Mouse (Mus musculus): ENCODE results near the gene Zdhhc7.

Gene Zdhhc7

GRCm38 (mm10) chr8:120113758-120114255, 12.5 kb upstream of the Zdhhc7 start, which contains the start of gene 6430548M08Rik:
Gene 6430548M08Rik (plus strand): TSS chr8:120114152.
- peak; percentile 99 for DNase-seq (ENCODE audit: low read depth)

- DNase-seq (ENCODE audit: low read depth) = peak; percentile 51
Measured at GRCm38 (mm10) chr8:120113306-120113705, 12.0 kb upstream of the Zdhhc7 start.

GRCm38 (mm10) chr8:120112535-120112934, 11.3 kb upstream of the Zdhhc7 start:
- DNase-seq (ENCODE audit: low read depth) = no peak

DNA sequence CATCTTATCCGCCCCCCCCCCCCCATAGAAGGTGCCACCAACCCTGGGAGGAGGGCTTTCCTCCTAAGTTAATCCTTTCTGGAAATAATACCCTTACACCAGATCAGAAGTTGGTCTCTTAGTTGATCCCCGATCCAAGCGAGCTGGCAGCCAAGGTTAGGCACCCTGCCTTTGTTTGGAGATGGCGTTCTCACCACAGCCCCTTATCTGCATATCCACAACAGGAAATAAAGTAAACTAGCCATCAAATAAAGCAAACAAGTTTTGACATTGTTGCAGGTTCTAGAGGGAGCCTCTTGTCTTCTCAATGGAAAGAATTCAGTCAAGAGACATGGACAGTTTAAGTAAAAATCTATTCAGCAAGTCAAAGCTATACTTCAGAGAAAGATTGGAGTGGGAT, 10.1 kb upstream of the Zdhhc7 start:
- no peak for DNase-seq (ENCODE audit: low read depth)

DNA sequence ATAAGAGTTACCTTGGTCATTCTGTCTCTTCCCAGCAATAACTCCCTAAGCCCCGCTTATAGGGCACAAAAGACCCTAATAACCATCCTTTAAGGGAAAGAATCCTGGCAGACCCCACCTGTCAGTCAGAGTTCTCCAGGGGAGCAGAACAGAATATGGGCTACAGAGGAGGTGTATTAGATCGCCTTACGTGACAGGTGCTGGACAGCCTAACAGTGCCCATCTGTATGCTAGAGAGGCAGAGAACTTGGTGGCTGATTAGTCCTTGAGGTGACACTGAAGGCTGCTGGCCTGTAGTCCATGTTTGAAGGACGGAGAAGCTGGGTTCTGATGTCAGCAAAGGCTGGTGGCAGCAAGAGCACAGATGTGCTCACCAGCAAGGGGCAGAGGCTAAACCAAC, 9.7 kb upstream of the Zdhhc7 start:
- no peak for DNase-seq (ENCODE audit: low read depth)

- DNase-seq (ENCODE audit: low read depth) = peak; percentile 40
Measured at GRCm38 (mm10) chr8:120109149-120109548, 7.9 kb upstream of the Zdhhc7 start.

GRCm38 (mm10) chr8:120104721-120105272, 3.5 kb upstream of the Zdhhc7 start:
- DNase-seq (ENCODE audit: low read depth) = no peak

GRCm38 (mm10) chr8:120103916-120104315, 2.6 kb upstream of the Zdhhc7 start:
- no peak for DNase-seq (ENCODE audit: low read depth)

GRCm38 (mm10) chr8:120100388-120101067, 754 bp downstream of the Zdhhc7 start:
- DNase-seq (ENCODE audit: low read depth) = no peak

DNA sequence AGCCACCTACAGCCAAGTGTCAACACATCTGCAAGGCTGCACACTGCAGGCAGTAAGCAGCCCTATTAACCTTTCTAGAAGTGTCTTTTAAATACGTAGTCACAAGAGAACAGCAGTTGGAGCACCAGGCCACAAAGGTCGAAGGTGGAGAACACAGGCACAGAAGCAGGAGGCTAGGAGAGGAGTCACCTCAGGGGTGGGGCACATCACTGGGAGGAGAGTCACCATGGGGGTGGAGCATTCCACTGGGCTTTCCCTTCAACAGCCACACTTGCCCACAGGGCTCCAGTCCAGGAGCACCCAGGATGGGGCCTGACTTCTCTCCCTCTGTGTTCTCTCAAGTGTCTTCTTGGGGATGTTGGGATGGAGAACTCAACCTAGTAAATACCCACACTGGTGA, 4.8 kb downstream of the Zdhhc7 start:
- DNase-seq (ENCODE audit: low read depth) = no peak

GRCm38 (mm10) chr8:120094801-120095200, 6.5 kb downstream of the Zdhhc7 start:
- no peak for DNase-seq (ENCODE audit: low read depth)

- DNase-seq (ENCODE audit: low read depth) = no peak
Measured at GRCm38 (mm10) chr8:120093103-120093502, 8.2 kb downstream of the Zdhhc7 start.

DNA sequence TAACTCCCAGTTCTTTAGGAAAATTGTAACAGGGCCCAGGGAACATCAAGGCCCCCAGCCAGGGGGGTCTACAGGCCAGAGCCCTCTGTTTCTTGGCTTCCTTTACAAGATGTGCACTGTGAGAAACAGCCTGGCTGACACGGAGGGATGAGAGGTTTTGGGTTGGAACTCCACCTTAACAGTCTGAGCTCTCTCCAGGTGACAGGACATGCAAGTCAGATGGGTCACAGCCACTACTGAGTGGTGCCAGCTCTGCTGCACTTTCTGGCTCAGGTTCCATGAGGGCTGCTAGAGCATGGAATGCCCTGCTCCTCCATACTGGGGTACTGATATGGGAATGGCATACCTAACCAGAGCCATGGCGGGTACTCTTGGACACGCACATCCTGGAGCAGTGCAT, 10.2 kb downstream of the Zdhhc7 start:
- DNase-seq (ENCODE audit: low read depth) = no peak

DNA sequence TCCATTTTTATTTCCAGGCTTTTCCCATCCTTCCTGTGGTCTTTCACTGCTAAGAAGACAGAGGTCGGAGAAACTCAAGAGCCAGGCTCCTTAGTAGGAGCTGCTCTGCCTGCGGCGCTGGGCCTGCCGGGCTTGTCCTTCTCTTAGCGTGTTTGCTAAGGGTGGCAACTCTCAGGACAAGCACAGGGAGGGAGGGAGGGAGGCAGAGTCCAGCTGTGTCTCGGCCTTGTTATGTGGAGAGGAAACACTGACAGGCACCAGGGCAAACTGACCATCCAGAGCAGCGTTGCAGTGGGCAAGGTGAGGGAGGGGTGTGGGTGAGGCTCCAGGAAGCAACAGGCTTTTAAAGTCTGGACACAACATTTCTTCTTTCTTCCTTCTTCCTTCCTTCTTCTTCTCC, 11.8 kb downstream of the Zdhhc7 start:
- DNase-seq (ENCODE audit: low read depth) = no peak

DNA sequence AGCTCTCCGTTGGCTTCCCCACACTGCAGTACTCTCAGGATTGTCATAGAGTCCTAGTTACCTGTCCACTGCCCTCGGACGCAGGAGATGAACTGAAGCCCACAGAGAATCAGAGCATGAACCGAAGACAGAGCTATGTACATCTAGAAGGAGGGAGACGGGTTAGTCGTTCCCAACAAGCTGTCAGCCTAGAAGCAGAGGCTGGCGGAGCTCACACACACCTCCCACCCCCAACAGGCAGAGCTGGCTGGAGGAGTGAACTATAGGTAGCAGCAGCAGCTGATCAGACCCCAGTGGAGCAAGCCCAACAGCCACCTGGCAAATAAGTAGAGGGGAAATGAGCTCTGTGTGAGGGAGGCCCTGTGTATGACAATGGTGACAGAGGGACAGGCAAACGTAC, 16.5 kb downstream of the Zdhhc7 start:
- DNase-seq (ENCODE audit: low read depth) = no peak

DNA sequence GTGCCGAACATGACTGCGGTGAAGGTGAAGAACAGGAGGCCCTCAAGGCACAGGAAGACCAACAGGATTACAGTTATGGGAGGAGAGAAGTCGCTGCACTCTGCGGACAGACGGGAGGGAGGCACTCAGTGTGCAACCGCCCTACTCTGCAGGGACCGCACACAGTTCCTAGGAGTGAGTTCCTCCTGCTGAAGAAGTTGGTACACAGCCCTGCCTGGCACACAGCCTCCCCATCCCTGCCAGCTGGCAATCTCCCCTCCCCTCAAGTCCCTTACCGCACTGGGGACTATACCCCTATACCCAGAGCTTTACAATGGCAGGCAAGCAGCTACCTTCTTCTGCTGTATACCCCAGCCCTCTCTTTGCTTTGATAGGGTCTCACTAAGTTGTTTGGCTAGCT, 18.0 kb downstream of the Zdhhc7 start:
- no peak for DNase-seq (ENCODE audit: low read depth)

- no peak for DNase-seq (ENCODE audit: low read depth)
Measured at GRCm38 (mm10) chr8:120079361-120079760, 21.9 kb downstream of the Zdhhc7 start.

- DNase-seq (ENCODE audit: low read depth) = no peak
Measured at GRCm38 (mm10) chr8:120078080-120078479, 23.2 kb downstream of the Zdhhc7 start.

DNA sequence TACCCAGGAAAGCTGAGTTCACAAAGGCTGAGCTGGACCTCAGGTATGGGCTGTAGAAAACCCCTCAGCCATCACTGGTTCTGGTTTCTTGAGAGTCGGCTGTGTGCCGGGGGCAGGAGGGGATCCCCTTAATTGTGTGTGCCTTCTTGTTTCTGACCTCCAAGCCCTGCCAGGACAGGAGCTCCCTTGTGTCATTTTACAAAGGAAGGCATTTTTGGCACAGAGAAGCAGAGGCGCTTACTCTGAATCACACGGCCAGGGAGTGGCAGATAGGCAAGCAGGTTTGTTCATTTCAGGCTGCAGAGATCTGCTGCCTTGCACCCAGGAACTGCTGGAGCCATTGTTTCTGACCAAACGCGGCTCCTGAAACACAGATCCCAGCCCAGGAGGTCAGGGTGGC, 25.9 kb downstream of the Zdhhc7 start:
- DNase-seq (ENCODE audit: low read depth) = no peak

GRCm38 (mm10) chr8:120074516-120074915, 26.8 kb downstream of the Zdhhc7 start:
- DNase-seq (ENCODE audit: low read depth) = no peak

DNA sequence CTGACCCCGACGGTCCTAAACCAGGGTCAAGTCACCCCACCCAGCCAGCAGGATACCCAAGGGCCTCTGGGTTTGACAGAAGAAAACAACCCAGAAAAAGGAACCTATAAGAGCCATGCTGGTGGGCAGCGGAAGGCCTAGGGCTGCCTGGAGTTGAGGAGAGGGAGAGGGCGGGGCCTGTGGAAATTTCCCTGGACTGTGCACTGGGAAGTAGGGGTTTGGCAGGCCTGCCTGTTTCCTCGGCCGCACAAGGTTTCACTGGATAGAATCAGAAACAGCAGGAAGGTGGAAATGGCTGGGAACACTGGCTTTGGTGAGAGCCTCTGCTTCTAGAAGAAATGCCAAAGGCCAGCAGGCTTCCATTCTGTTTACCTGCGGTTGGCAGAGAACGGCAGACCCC, 28.5 kb downstream of the Zdhhc7 start:
- DNase-seq (ENCODE audit: low read depth) = no peak

DNA sequence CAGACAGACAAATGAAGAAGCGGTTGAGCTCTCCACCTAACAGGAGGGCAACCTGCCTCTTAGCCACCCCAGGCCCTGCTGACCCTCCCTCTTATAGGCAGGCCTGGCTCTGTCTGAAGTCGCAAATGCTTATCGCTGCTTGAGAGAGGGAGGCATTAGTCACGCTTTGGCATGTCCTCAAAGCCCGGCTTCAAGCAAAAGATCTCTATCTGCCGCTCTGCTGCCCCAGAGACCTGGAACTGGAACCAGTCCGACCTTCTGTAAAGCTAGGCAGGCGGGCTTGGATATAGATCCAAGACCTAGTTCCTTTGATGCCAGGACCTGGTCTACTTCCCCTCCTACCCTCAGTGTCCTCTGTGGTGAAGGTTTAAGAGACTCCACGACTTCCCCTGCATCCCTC, 29.0 kb downstream of the Zdhhc7 start:
- no peak for DNase-seq (ENCODE audit: low read depth)

DNA sequence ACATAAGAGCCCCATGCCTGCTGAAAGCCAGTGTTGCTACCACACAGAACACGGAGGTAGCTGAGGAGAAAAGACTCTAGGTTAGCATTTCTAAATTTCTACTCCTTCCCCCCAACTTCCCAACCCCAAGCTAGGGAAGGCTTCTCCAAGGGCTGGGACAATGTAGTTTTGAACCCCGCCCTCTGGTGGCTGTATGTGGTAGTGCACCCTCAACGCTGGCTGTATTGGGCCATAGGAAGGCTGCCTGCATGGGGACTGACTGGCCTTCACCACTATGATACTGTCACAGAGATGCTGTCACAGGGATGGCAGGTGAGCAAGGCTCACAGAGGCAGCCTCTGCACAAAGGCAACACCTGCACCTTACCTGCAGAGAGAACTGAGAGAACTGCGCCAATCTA, 29.6 kb downstream of the Zdhhc7 start:
- DNase-seq (ENCODE audit: low read depth) = peak; percentile 47

All from fibroblast of lung, adult 2 months (primary cell).